Mouse (Mus musculus) bone marrow, adult 2 months (tissue): ENCODE measurements around the gene Coro7. TPM values are rescaled to one million over a fixed set of nuclear protein-coding genes. Genes with fewer than 3 reads are reported as not detected.
"Not testable (repeated sequence)": the region's sequence is repeated elsewhere in the genome, so short reads cannot be mapped to it uniquely, and the experiment has no call there.

Experiments used
- H3K27ac ChIP-seq: fragments of 200-500 bp; 2 replicates; pipeline ENCODE4 v1.5.1; 2012; ENCODE audit warnings: low read depth, mild to moderate bottlenecking, control low read depth, inconsistent platforms, low read length; ENCODE audit not compliant: control insufficient read depth, poor library complexity, insufficient read depth
- H3K4me1 ChIP-seq: fragments of 200-500 bp; 2 replicates; pipeline ENCODE4 v1.6.1; 2011; ENCODE audit warnings: low read length; ENCODE audit not compliant: control insufficient read depth, insufficient read depth
- H3K4me3 ChIP-seq: fragments of 200-500 bp; replicated peaks from 2 replicates; pipeline ENCODE3; 2011; ENCODE audit warnings: mild to moderate bottlenecking, low read depth, low read length, control low read depth; ENCODE audit not compliant: control insufficient read depth
- CTCF ChIP-seq: fragments of 200-500 bp; IDR thresholded peaks from 2 replicates; pipeline ENCODE4 v1.5.1; 2011; ENCODE audit warnings: low read length, control low read depth; ENCODE audit not compliant: control insufficient read depth, insufficient read depth
- POLR2A ChIP-seq: fragments of 200-500 bp; IDR thresholded peaks from 2 replicates; pipeline ENCODE4 v1.6.1; 2011; ENCODE audit warnings: low read depth, mild to moderate bottlenecking, control low read depth, low read length, borderline replicate concordance; ENCODE audit not compliant: control insufficient read depth
- WGBS: fragments of 180-500 bp; shearing (Covaris S2); methylation state at CpG from one replicate; pipeline ENCODE4 v1.1.7; 2018; 5-methylcytosine and 5-hydroxymethylcytosine counted together
- polyA plus RNA-seq: library from polyadenylated mRNA; stranded (reverse); fragments of >200 nt; gene quantifications from 2 replicates; pipeline ENCODE4 v1.2.4, GENCODE M21; 2011; ENCODE audit warnings: low replicate concordance; ENCODE audit not compliant: missing spikeins, insufficient read depth, insufficient read length

Coro7 gene
- polyA plus RNA-seq, 1 experiment, result 102 TPM

DNA sequence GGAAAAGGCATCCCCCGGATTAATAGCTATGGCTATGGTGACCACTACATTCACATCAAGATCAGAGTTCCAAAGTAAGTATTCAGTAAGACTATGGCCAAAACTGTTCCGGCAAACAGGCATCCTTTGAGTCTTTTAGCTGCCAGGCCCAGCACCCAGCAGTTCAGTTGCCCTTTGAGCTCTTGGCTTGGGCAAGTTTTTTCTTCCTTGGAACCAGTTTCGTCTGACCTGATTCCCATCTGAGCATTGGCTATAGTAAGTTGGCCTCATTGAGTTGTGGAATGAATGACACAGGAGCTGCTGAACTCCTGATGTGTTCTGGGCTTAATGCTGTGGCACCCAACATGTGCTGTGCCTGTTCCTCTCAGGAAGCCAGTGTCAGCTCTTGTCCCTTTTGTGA is 21.6 kb upstream of the Coro7 start:
- H3K4me3 ChIP-seq, result no peak overlapping the region
- H3K4me1 ChIP-seq, result no peaks in the 10 kb centered on the region
- H3K27ac ChIP-seq, result no peak overlapping the region
- TF ChIP-seq POLR2A (no peak), CTCF (no peak)
- WGBS, result 87% methylated on average over 3 of the region's 3 CpGs

DNA sequence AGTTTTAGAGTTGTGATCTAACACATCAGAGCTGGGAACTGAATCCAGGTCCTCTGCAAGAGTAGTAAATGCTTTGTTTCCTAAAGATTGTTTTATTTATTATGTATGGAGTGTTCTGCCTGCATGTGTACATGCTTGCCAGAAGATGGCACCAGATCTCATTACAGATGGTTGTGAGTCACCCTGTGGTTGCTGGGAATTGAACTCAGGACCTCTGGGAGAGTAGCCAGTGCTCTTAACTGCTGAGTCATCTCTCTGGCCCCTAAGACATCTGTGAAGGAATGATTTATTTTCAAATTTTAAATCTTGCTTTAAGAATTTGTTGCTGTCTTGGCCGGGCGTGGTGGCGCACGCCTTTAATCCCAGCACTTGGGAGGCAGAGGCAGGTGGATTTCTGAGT is 9.8 kb upstream of the Coro7 start:
- H3K4me1 ChIP-seq, H3K4me3 ChIP-seq, H3K27ac ChIP-seq: not testable (repeated sequence)
- WGBS, result 98% methylated on average over 4 of the region's 4 CpGs

DNA sequence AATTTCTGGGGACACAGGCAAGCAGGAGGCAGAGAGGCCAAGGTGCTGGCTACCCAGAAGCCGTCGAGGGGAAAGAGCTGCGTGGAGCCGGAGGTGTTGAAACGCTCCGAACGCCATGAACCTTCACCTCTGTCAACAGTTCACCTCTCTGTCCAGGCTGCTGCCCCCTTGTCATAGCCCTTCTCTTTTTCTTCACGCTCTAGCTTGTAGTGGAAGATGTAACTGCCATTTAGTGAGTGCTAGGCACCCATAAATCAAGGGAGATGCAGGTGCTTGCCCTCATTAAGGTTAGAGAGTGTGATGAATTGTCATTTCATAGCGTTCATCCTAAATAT is 4.8 kb upstream of the Coro7 start:
- H3K4me1 ChIP-seq, result no peaks in the 10 kb centered on the region; the same call in 1 of the 2 replicates
- peak overlapping the region; percentile 38 for H3K27ac ChIP-seq
- 0% methylated on average over 9 of the region's 9 CpGs for WGBS
- TF ChIP-seq CTCF, result no peak
- peak overlapping the region; percentile 69 for H3K4me3 ChIP-seq

DNA sequence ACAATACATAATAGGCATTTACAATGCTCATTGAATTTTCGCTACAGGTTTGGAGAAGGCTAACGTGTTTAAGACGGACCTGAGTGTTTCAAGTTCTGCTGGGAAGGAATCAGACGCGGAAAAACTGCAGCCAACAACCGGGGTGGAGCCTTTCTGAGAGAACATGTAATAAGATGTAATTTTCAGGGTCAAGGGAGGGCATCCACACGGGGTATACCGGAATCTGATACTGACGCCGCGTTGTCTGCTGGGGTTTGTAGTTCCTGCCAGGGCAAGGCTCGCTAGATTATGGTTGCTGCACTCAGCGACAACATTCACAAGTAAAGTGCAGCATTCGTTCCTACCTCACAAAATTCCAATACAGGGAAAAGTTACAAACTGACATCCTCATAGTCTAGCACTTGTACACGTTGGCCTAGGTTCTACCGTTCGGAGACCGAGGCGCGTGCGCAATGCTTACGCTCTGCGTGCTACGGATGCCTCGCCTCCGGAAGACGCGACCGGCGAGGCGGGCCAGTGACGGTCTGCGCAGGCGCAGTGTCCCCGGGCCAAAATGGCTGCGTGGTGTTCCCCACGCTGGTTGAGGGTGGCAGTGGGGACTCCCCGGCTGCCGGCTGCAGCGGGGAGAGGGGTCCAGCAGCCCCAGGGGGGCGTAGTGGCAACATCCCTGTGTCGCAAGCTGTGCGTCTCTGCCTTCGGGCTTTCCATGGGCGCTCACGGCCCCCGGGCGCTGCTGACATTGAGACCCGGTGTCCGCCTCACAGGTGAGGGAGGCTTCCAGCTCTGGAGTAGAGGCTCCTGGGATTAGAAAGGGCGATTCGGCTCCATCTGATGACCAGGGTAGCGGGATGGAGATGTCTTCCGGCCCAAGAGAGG is 4.2 kb upstream of the Coro7 start:
- Histone ChIP-seq H3K4me1 (no peaks in the 10 kb centered on the region; the same call in 1 of the 2 replicates), H3K4me3 (peak overlapping the region; percentile 69), H3K27ac (peak overlapping the region; percentile 38)
- under 1% methylated on average over 54 of the region's 54 CpGs for WGBS
- TF ChIP-seq CTCF (no peak), POLR2A (peak; percentile 92; the same call in 1 of the 2 replicates)

DNA sequence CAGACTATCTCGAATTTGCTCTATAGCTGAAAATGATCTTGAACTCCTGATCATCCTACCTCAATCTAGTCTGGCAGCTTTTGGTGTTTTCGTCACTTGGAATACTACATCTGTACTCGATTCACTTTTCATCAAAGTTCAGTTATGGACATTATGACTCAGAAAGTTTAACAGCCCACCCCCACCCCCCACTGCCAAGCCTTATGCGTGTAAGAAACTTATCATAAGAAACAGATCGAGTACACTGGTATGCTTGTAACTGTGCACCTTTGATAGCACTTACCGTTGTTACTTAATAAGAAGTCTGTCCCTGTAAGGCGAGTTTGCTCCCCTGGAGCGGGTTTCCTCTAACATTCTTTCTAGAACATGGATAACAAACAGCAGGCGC is 3.6 kb upstream of the Coro7 start:
- WGBS, result 13% methylated on average over 9 of the region's 9 CpGs
- Histone ChIP-seq H3K4me3 (peak overlapping the region; percentile 69), H3K4me1 (peaks cover 1% of the 10 kb centered on the region), H3K27ac (peak overlapping the region; percentile 38; the same call in 1 of the 2 replicates)
- TF ChIP-seq POLR2A (no peak), CTCF (no peak)

DNA sequence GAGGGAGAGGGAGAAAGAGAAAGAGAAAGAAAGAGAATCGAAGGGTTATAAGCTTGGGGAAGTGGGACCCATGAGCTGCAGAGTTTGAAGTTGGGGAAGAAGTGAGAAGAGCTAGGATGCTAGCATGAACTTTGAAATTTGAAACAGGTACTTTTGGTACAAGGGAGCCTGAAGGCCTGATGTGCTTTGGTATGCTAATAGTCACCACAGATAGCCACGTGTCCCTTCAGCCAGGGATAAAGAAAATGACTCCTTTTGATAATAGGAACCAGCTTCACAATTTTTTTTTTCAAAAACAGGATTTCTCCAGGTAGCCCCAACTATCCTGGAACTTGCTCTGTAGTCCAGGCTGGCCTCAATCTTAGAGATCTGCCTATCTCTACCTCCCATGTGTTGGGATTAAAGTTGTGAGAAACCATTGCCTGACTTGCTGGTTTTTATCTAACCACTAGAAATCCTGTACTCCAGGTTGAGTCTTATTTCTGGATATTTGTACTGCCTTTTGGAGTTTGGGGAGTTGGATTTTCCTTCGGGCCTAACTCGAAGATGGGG is 3.1 kb upstream of the Coro7 start:
- no peak for TF ChIP-seq CTCF
- Histone ChIP-seq H3K4me3 (no peak overlapping the region), H3K27ac (no peak overlapping the region), H3K4me1 (peaks cover 2% of the 10 kb centered on the region)
- 50% methylated on average over 4 of the region's 4 CpGs for WGBS

DNA sequence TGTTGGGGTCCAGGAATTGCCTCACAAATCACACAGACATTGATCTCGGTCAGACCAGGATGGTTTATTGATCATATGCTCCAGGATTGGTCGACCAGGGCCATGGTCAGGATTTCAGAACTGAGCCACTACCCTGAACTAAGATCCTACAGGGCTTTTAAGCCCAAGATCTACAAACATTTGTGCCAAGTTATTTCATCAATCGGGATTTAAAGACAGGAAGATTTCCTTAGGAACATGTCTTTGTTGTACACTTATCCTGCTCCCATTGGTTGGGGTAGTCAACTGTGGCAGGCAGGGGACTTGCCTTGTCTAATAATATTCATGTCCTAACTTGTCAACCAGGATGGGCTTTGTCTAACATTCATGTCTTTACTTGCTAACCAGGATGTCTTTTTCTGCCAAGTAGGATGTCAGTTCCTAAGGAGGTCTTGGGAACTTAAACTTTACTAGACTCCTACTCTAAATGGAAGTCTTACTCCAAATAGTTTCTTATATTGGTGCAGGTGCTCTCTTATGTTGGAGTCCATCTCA is 1.4 kb upstream of the Coro7 start:
- not testable (repeated sequence) for H3K27ac ChIP-seq, H3K4me1 ChIP-seq, H3K4me3 ChIP-seq
- 86% methylated on average over 3 of the region's 3 CpGs for WGBS

DNA sequence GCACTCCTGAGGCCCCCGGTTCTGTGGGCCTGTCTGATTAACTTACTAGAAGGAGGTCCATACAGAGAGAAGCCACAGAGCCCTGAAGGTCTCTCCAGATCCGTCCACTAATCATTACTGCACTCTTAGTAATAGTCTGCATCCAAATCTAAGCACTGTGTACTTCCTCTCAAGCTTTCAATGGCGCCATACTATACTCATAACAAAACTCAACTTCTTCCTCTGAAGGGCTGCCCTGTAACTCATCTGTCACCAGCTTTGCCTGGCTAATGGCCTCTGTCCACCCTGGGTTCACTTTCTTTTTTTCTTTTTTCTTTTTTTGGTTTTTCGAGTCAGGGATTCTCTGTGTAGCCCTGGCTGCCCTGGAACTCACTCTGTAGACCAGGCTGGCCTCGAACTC is 1.5 kb downstream of the Coro7 start:
- no peak for TF ChIP-seq CTCF
- TF ChIP-seq POLR2A, result no peak
- WGBS, result 21% methylated on average over 5 of the region's 5 CpGs
- Histone ChIP-seq H3K4me3 (peak overlapping the region; percentile 36), H3K27ac (peak overlapping the region; percentile 92), H3K4me1 (peaks cover 17% of the 10 kb centered on the region)

DNA sequence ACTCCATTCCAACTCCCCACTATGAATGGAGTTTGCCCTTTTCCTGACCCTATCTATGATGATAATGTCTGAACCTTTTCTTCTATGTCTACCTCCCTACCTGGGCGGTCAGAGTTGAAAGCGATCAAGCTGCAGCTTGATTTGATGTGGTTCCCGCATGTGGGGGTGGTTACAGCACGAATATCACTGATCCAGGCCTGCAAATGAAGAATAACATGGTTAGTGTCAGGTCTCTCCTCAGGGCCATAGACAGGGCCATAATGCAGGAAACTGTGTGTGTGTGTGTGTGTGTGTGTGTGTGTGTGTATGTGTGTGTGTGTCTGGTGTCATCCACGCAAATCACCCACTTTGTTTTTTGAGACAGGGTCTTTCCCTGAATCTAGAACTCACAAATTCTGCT is 2.7 kb downstream of the Coro7 start:
- no peak overlapping the region for H3K4me3 ChIP-seq
- WGBS, result 85% methylated on average over 5 of the region's 5 CpGs
- TF ChIP-seq POLR2A (no peak), CTCF (no peak)
- no peak overlapping the region for H3K27ac ChIP-seq
- peaks cover 17% of the 10 kb centered on the region for H3K4me1 ChIP-seq
